Comparison of ENCODE assay signal across 20 mouse cellular contexts in genomic region chr13:53461346-53461745, GRCm38 (mm10). TPM values are rescaled to one million over a fixed set of nuclear protein-coding genes. Genes with fewer than 3 reads are reported as not detected.
A peak's percentile ranks its signal among the peaks of the same experiment; 100 is the strongest.
DNase-seq lines count a peak whose midpoint lies in the region; ATAC-seq and TF ChIP-seq lines count a peak whose summit lies in the region.
"Had no signal": no experiment of that assay in that cellular context is flagged by ENCODE, and none has a peak within 500 bp of the region (broad histone marks: within the 10 kb centered on the region; RNA-seq: fewer than 3 reads in every experiment).

No protein-coding gene starts in this region.

- H3K4me1 ChIP-seq in kidney, embryonic 16.5 days (ENCODE audit: insufficient read depth, low read length) = peaks cover 11% of the 10 kb centered on the region
- no peaks in the 10 kb centered on the region for H3K4me1 ChIP-seq in kidney, adult 2 months (ENCODE audit: control insufficient read depth, insufficient read depth, low read length)
- H3K4me1 ChIP-seq in limb, embryonic 12.5 days (replicated peaks) = peaks cover 48% of the 10 kb centered on the region
- H3K4me1 ChIP-seq: liver, embryonic 13.5 days had no signal

- H3K36me3 ChIP-seq in kidney, embryonic 16.5 days (ENCODE audit: insufficient read depth, low read length) = no peaks in the 10 kb centered on the region
- no peaks in the 10 kb centered on the region for H3K36me3 ChIP-seq in kidney, adult 2 months (ENCODE audit: control insufficient read depth, insufficient read depth, low read length)
- H3K36me3 ChIP-seq in limb, embryonic 12.5 days = no peaks in the 10 kb centered on the region
- H3K36me3 ChIP-seq: embryonic facial prominence, embryonic 15.5 days; heart, embryonic 15.5 days; intestine, embryonic 15.5 days; liver, embryonic 13.5 days; midbrain, embryonic 15.5 days; stomach, embryonic 15.5 days had no signal

- no peak overlapping the region for H3K4me2 ChIP-seq in kidney, embryonic 16.5 days (replicated peaks; ENCODE audit: low read depth, low read length)
- peak overlapping the region; percentile 74; the same call in 1 of the 2 replicates for H3K4me2 ChIP-seq in limb, embryonic 12.5 days

- TF ChIP-seq CTCF in kidney, adult 2 months (conservative IDR thresholded peaks at IDR 0.05; ENCODE audit: insufficient read depth, insufficient read length, low read depth, low read length) = no peak

- H3K27ac ChIP-seq in kidney, embryonic 16.5 days (ENCODE audit: low read length) = no peak overlapping the region
- no peak overlapping the region for H3K27ac ChIP-seq in kidney, adult 2 months (ENCODE audit: insufficient read depth, low read depth, low read length)
- no peak overlapping the region for H3K27ac ChIP-seq in limb, embryonic 12.5 days
- H3K27ac ChIP-seq: embryonic facial prominence, embryonic 15.5 days; heart, embryonic 15.5 days; intestine, embryonic 15.5 days; liver, embryonic 13.5 days; midbrain, embryonic 15.5 days; stomach, embryonic 15.5 days had no signal

- no peak overlapping the region for H3K4me3 ChIP-seq in kidney, embryonic 16.5 days (ENCODE audit: low read length)
- no peak overlapping the region for H3K4me3 ChIP-seq in kidney, adult 2 months (ENCODE audit: insufficient read depth, low read depth, low read length)
- no peak overlapping the region for H3K4me3 ChIP-seq in limb, embryonic 12.5 days (replicated peaks)

- no peak for DNase-seq in kidney, adult 2 months
- peak; percentile 98 for DNase-seq in ES-CJ7 (ENCODE audit: low read depth, low spot score)
- peak; percentile 71 for DNase-seq in WW6 (ENCODE audit: low read depth, low spot score)
- DNase-seq in lung, postnatal 4 days = no peak
- DNase-seq: cerebellum, adult 11-12 months; forebrain, postnatal 0 days; layer of hippocampus, postnatal 36 days; liver, embryonic 13.5 days; lung, adult 2 months; thymus, adult 2 months had no signal

- WGBS in kidney, embryonic 16.5 days = 27% methylated on average over 2 of the region's 2 CpGs
- 36% methylated on average over 2 of the region's 2 CpGs for WGBS in kidney, adult 2 months
- 43% methylated on average over 2 of the region's 2 CpGs for WGBS in limb, embryonic 12.5 days

- no peak for TF ChIP-seq POLR2A in kidney, adult 2 months (IDR thresholded peaks at IDR 0.05; ENCODE audit: low read depth, low read length)

- H3K9me3 ChIP-seq in kidney, embryonic 16.5 days (ENCODE audit: low read length) = no peaks in the 10 kb centered on the region
- no peaks in the 10 kb centered on the region for H3K9me3 ChIP-seq in limb, embryonic 12.5 days
- H3K9me3 ChIP-seq: embryonic facial prominence, embryonic 15.5 days; heart, embryonic 15.5 days; intestine, embryonic 15.5 days; liver, embryonic 13.5 days; midbrain, embryonic 15.5 days; stomach, embryonic 15.5 days had no signal

- peaks cover 90% of the 10 kb centered on the region for H3K27me3 ChIP-seq in kidney, embryonic 16.5 days (ENCODE audit: insufficient read depth, low read length)
- H3K27me3 ChIP-seq in kidney, adult 2 months (replicated peaks; ENCODE audit: control insufficient read depth, insufficient read depth, low read length) = peaks cover 7% of the 10 kb centered on the region
- H3K27me3 ChIP-seq in limb, embryonic 12.5 days = peaks cover 56% of the 10 kb centered on the region

- no peak overlapping the region for H3K9ac ChIP-seq in kidney, embryonic 16.5 days (replicated peaks; ENCODE audit: low read length)
- H3K9ac ChIP-seq in limb, embryonic 12.5 days (replicated peaks) = no peak overlapping the region
- H3K9ac ChIP-seq: forebrain, postnatal 0 days; intestine, embryonic 15.5 days; liver, embryonic 13.5 days; midbrain, embryonic 15.5 days; stomach, embryonic 15.5 days had no signal

- 0 out of 2 replicates have a peak, but pooled peaks have one; percentile 19 for ATAC-seq in kidney, embryonic 16.5 days (ENCODE audit: low FRiP score, low TSS enrichment)
- no peak for ATAC-seq in limb, embryonic 12.5 days (ENCODE audit: insufficient number of reproducible peaks, insufficient read depth, low FRiP score, low TSS enrichment, low read depth)
- ATAC-seq in erythroblast, adult 5-6 weeks (replicated peaks; ENCODE audit: low FRiP score, poor library complexity, severe bottlenecking) = no peak
- ATAC-seq: activated CD4-positive, CD25-positive, alpha-beta regulatory T cell, adult 4 months; forebrain, postnatal 0 days had no signal

RNA-seq across cellular contexts. Expression of gene Msx2, which starts 11.5 kb away (rescaled TPM):
- 1.6 and 1.9 TPM in 2 replicates for polyA plus RNA-seq in kidney, embryonic 16.5 days (2015; fragmentation: Nextera tagmentation; extraction: Ambion mirVana)
- 0.29 and 0.34 TPM in 2 replicates for polyA plus RNA-seq in kidney, adult 2 months (2012; rRNA removed)
- 64.2 and 72.0 TPM in 2 replicates for polyA plus RNA-seq in limb, embryonic 12.5 days (2016; fragmentation: Nextera tagmentation; extraction: Ambion mirVana)
- not detected in 2 replicates for total RNA-seq in erythroblast, adult 5-6 weeks (2015; ENCODE audit: low replicate concordance)
- total RNA-seq in erythroblast, adult 5-6 weeks (2017; ENCODE audit: low replicate concordance) = not detected in 2 replicates
- total RNA-seq: neutrophil, adult 5-6 weeks had no signal
- polyA plus RNA-seq: activated CD4-positive, CD25-positive, alpha-beta regulatory T cell, adult 4 months; lung, adult 2 months had no signal

Comparison
In these comparisons a context has a peak if more than half of its experiments do, and no peak if none do; other contexts are left out.
1. DNase-seq: peak in ES-CJ7 (single experiment) and WW6 (single experiment); none in kidney, adult 2 months (single experiment) and lung, postnatal 4 days (0 of 2).
2. RNA of gene Msx2, which starts 11.5 kb away (polyA plus RNA-seq): 64.2 to 72.0 TPM in limb, embryonic 12.5 days; 1.6 to 1.9 TPM in kidney, embryonic 16.5 days and 0.29 to 0.34 TPM in kidney, adult 2 months; every median in the first group is over 10 times any median in the second.